Mouse (Mus musculus) myocyte (in vitro differentiated cells): Measurements from ENCODE around the gene Dnajb12. TPM values are rescaled to one million over a fixed set of nuclear protein-coding genes. Genes with fewer than 3 reads are reported as not detected.

Source experiments
- H3K27me3 ChIP-seq: one replicate; pipeline ENCODE4 v1.6.1; 2011; ENCODE audit not compliant: control insufficient read depth, insufficient read depth, insufficient read length
- H3K36me3 ChIP-seq: one replicate; pipeline ENCODE4 v1.6.1; 2011; ENCODE audit not compliant: control insufficient read depth, insufficient read depth
- H3K4me2 ChIP-seq: one replicate; pipeline ENCODE4 v1.6.1; 2011; ENCODE audit warnings: low read depth, control low read depth
- H3K4me3 ChIP-seq: one replicate; pipeline ENCODE4 v1.5.1; 2011; ENCODE audit warnings: mild to moderate bottlenecking, control low read depth, moderate library complexity
- H3K79me2 ChIP-seq: one replicate; pipeline ENCODE4 v1.6.1; 2011; ENCODE audit not compliant: control insufficient read depth, insufficient read depth
- H3ac ChIP-seq: one replicate; pipeline ENCODE4 v1.6.1; 2011; ENCODE audit not compliant: control insufficient read depth, insufficient read length
- CEBPB ChIP-seq: IDR thresholded peaks from 2 replicates; pipeline ENCODE4 v1.6.1; 2011; ENCODE audit warnings: mild to moderate bottlenecking, moderate library complexity; ENCODE audit not compliant: poor library complexity, insufficient read depth, severe bottlenecking
- E2F4 ChIP-seq: IDR thresholded peaks from one replicate; pipeline ENCODE4 v1.6.1; 2011; ENCODE audit warnings: mild to moderate bottlenecking, control low read depth, moderate library complexity; ENCODE audit not compliant: insufficient read depth
- MAX ChIP-seq: IDR thresholded peaks from one replicate; pipeline ENCODE4 v1.6.1; 2011; ENCODE audit warnings: low read depth, mild to moderate bottlenecking, control low read depth
- MYOD1 ChIP-seq, 3 experiments: IDR thresholded peaks; one replicate each; pipeline ENCODE4 v1.6.1; 2011; ENCODE audit warnings: control low read depth in 2 of 3, low read depth in 2 of 3, mild to moderate bottlenecking in 2 of 3, moderate library complexity in 1 of 3; ENCODE audit not compliant: insufficient read length in 2 of 3, control insufficient read depth in 1 of 3
- MYOG ChIP-seq, 3 experiments: IDR thresholded peaks; one replicate each; pipeline ENCODE4 v1.6.1; 2011; ENCODE audit warnings: control low read depth in 2 of 3, low read depth in 2 of 3, mild to moderate bottlenecking in 2 of 3; ENCODE audit not compliant: insufficient read length in 2 of 3, control insufficient read depth in 1 of 3, insufficient read depth in 1 of 3
- POLR2A ChIP-seq: IDR thresholded peaks from one replicate; pipeline ENCODE4 v1.6.1; 2011; ENCODE audit warnings: low read depth, mild to moderate bottlenecking, control low read depth, moderate library complexity; ENCODE audit not compliant: insufficient read length
- POLR2AphosphoS2 ChIP-seq: IDR thresholded peaks from one replicate; pipeline ENCODE4 v1.6.1; 2011; ENCODE audit warnings: low read depth, control low read depth; ENCODE audit not compliant: insufficient read length
- REST ChIP-seq: IDR thresholded peaks from one replicate; pipeline ENCODE4 v1.6.1; 2011; ENCODE audit warnings: mild to moderate bottlenecking, control low read depth, moderate library complexity; ENCODE audit not compliant: insufficient read depth, insufficient read length
- SRF ChIP-seq: IDR thresholded peaks from one replicate; pipeline ENCODE4 v1.6.1; 2011; ENCODE audit warnings: low read depth; ENCODE audit not compliant: control insufficient read depth, insufficient read length
- TCF12 ChIP-seq: IDR thresholded peaks from one replicate; pipeline ENCODE4 v1.6.1; 2011; ENCODE audit warnings: mild to moderate bottlenecking, control low read depth; ENCODE audit not compliant: poor library complexity, insufficient read depth, severe bottlenecking
- TCF3 ChIP-seq: IDR thresholded peaks from one replicate; pipeline ENCODE4 v1.6.1; 2011; ENCODE audit warnings: low read depth, control low read depth; ENCODE audit not compliant: insufficient read length
- USF1 ChIP-seq: IDR thresholded peaks from one replicate; pipeline ENCODE4 v1.6.1; 2011; ENCODE audit warnings: low read depth, mild to moderate bottlenecking, control low read depth, moderate library complexity
- polyA plus RNA-seq: library from polyadenylated mRNA; unstranded; fragments of >200 nt; fragmentation: generic; extraction: Trizol; gene quantifications from one replicate; pipeline ENCODE4 v1.2.1, GENCODE M21; 2012; ENCODE audit warnings: missing spikeins

The Dnajb12 gene
- polyA plus RNA-seq, 1 experiment = 45.2 TPM

- H3K27me3 ChIP-seq = no peaks in the 10 kb centered on the region
- H3K79me2 ChIP-seq = no peaks in the 10 kb centered on the region
- no peak overlapping the region for H3ac ChIP-seq
- no peaks in the 10 kb centered on the region for H3K36me3 ChIP-seq
- no peak for TF ChIP-seq MYOD1 (IDR thresholded peaks at IDR 0.05; ENCODE audit: control insufficient read depth in 1 of 3, insufficient read length in 2 of 3, low read depth in 2 of 3)
- no peak for TF ChIP-seq POLR2A
- no peak for TF ChIP-seq POLR2AphosphoS2
- TF ChIP-seq TCF12 = no peak
- TF ChIP-seq MAX = no peak
- no peak for TF ChIP-seq SRF
- no peak for TF ChIP-seq CEBPB
- H3K4me2 ChIP-seq = no peak overlapping the region
- no peak overlapping the region for H3K4me3 ChIP-seq
These were observed 44.1 kb downstream of the Dnajb12 start for GRCm38 (mm10) chr10:59923493-59923892.

GRCm38 (mm10) chr10:59924305-59924704, 44.9 kb downstream of the Dnajb12 start:
- H3K79me2 ChIP-seq = no peaks in the 10 kb centered on the region
- no peak overlapping the region for H3K4me3 ChIP-seq
- no peak overlapping the region for H3ac ChIP-seq
- TF ChIP-seq POLR2AphosphoS2 = no peak
- TF ChIP-seq TCF3 = no peak
- TF ChIP-seq REST = no peak
- no peak for TF ChIP-seq MAX
- TF ChIP-seq POLR2A = no peak
- no peak for TF ChIP-seq TCF12
- no peak for TF ChIP-seq CEBPB
- no peak for TF ChIP-seq MYOG (IDR thresholded peaks at IDR 0.05; ENCODE audit: control insufficient read depth in 1 of 3, insufficient read depth in 1 of 3, insufficient read length in 2 of 3, low read depth in 2 of 3)
- TF ChIP-seq MYOD1 (IDR thresholded peaks at IDR 0.05; ENCODE audit: control insufficient read depth in 1 of 3, insufficient read length in 2 of 3, low read depth in 2 of 3) = no peak
- TF ChIP-seq E2F4 = no peak
- TF ChIP-seq SRF = no peak
- no peak for TF ChIP-seq USF1
- H3K27me3 ChIP-seq = no peaks in the 10 kb centered on the region
- no peak overlapping the region for H3K4me2 ChIP-seq
- no peaks in the 10 kb centered on the region for H3K36me3 ChIP-seq

- TF ChIP-seq USF1 (no peak), REST (no peak), TCF3 (no peak), MYOD1 (IDR thresholded peaks at IDR 0.05; ENCODE audit: control insufficient read depth in 1 of 3, insufficient read length in 2 of 3, low read depth in 2 of 3) (no peak), E2F4 (no peak), TCF12 (no peak), MYOG (IDR thresholded peaks at IDR 0.05; ENCODE audit: control insufficient read depth in 1 of 3, insufficient read depth in 1 of 3, insufficient read length in 2 of 3, low read depth in 2 of 3) (no peak), CEBPB (no peak), MAX (no peak), SRF (no peak), POLR2AphosphoS2 (no peak), POLR2A (no peak)
- no peaks in the 10 kb centered on the region for H3K27me3 ChIP-seq
- no peak overlapping the region for H3ac ChIP-seq
- H3K36me3 ChIP-seq = no peaks in the 10 kb centered on the region
- H3K79me2 ChIP-seq = no peaks in the 10 kb centered on the region
- H3K4me3 ChIP-seq = no peak overlapping the region
- H3K4me2 ChIP-seq = no peak overlapping the region
These were observed 49.8 kb downstream of the Dnajb12 start for GRCm38 (mm10) chr10:59929205-59929604.

- no peak overlapping the region for H3K4me2 ChIP-seq
- H3K36me3 ChIP-seq = no peaks in the 10 kb centered on the region
- H3K4me3 ChIP-seq = no peak overlapping the region
- TF ChIP-seq MYOD1 (IDR thresholded peaks at IDR 0.05; ENCODE audit: control insufficient read depth in 1 of 3, insufficient read length in 2 of 3, low read depth in 2 of 3) (no peak), REST (no peak), MAX (no peak), TCF12 (no peak), MYOG (IDR thresholded peaks at IDR 0.05; ENCODE audit: control insufficient read depth in 1 of 3, insufficient read depth in 1 of 3, insufficient read length in 2 of 3, low read depth in 2 of 3) (no peak), POLR2A (no peak), E2F4 (no peak), POLR2AphosphoS2 (no peak), CEBPB (no peak), USF1 (no peak), TCF3 (no peak), SRF (no peak)
- no peaks in the 10 kb centered on the region for H3K79me2 ChIP-seq
- no peaks in the 10 kb centered on the region for H3K27me3 ChIP-seq
- H3ac ChIP-seq = no peak overlapping the region
These were observed 51.6 kb downstream of the Dnajb12 start for GRCm38 (mm10) chr10:59930996-59931395.

- Histone ChIP-seq H3K4me2 (peak overlapping the region; percentile 16), H3K79me2 (no peaks in the 10 kb centered on the region), H3K27me3 (no peaks in the 10 kb centered on the region), H3ac (no peak overlapping the region), H3K36me3 (no peaks in the 10 kb centered on the region), H3K4me3 (no peak overlapping the region)
- no peak for TF ChIP-seq USF1
- no peak for TF ChIP-seq TCF3
These were observed 53.2 kb downstream of the Dnajb12 start for GRCm38 (mm10) chr10:59932521-59932920.
